Mouse (Mus musculus): ENCODE results near the gene Fbxl20.

- TF ChIP-seq POLR2A (IDR thresholded peaks at IDR 0.05; ENCODE audit: insufficient read depth, low read length) (no peak), CTCF (IDR thresholded peaks at IDR 0.05; ENCODE audit: low read depth, low read length) (no peak)
These were observed 98.5 kb downstream of the Fbxl20 start for GRCm38 (mm10) chr11:98051611-98052128.

All from ES-Bruce4 (cell line).